Mouse (Mus musculus): Measurements from ENCODE around the gene Adgra1. TPM values are rescaled to one million over a fixed set of nuclear protein-coding genes. Genes with fewer than 3 reads are reported as not detected.

Adgra1 gene
- polyA plus RNA-seq, 1 experiment from 2014 or later, result 7.6 TPM

GRCm38 (mm10) chr7:139855261-139855660 is 21.3 kb downstream of the Adgra1 start:
- H3K27ac ChIP-seq, result no peak overlapping the region
- no peak overlapping the region for H3K4me3 ChIP-seq (replicated peaks)
- H3K36me3 ChIP-seq (replicated peaks), result no peaks in the 10 kb centered on the region
- H3K27me3 ChIP-seq, result no peaks in the 10 kb centered on the region
- ATAC-seq (ENCODE audit: low FRiP score), result no peak
- no peaks in the 10 kb centered on the region for H3K9me3 ChIP-seq
- no peak overlapping the region for H3K4me2 ChIP-seq
- peaks cover 18% of the 10 kb centered on the region for H3K4me1 ChIP-seq
- no peak overlapping the region for H3K9ac ChIP-seq
- 83% methylated on average over 11 of the region's 11 CpGs for WGBS

- no peak overlapping the region for H3K9ac ChIP-seq
- ATAC-seq (ENCODE audit: low FRiP score), result 0 out of 2 replicates have a peak, but pooled peaks have one; percentile 20
- no peak overlapping the region for H3K27ac ChIP-seq
- H3K36me3 ChIP-seq (replicated peaks), result no peaks in the 10 kb centered on the region
- H3K4me1 ChIP-seq, result no peaks in the 10 kb centered on the region
- no peaks in the 10 kb centered on the region for H3K9me3 ChIP-seq
- H3K4me3 ChIP-seq (replicated peaks), result no peak overlapping the region
- 27% methylated on average over 3 of the region's 3 CpGs for WGBS
- H3K4me2 ChIP-seq, result no peak overlapping the region
- peaks cover 10% of the 10 kb centered on the region; the same call in 1 of the 2 replicates for H3K27me3 ChIP-seq
These were observed 27.4 kb downstream of the Adgra1 start for GRCm38 (mm10) chr7:139861411-139861810.

- Histone ChIP-seq H3K9ac (no peak overlapping the region), H3K4me3 (replicated peaks) (no peak overlapping the region), H3K36me3 (replicated peaks) (no peaks in the 10 kb centered on the region), H3K4me2 (no peak overlapping the region), H3K4me1 (no peaks in the 10 kb centered on the region), H3K27me3 (peaks cover 14% of the 10 kb centered on the region), H3K9me3 (no peaks in the 10 kb centered on the region), H3K27ac (no peak overlapping the region)
- WGBS, result 89% methylated on average over 2 of the region's 2 CpGs
- no peak for ATAC-seq (ENCODE audit: low FRiP score)
These were observed 29.1 kb downstream of the Adgra1 start for GRCm38 (mm10) chr7:139863076-139863475.

- H3K4me3 ChIP-seq (replicated peaks), result no peak overlapping the region
- WGBS, result 47% methylated on average over 2 of the region's 2 CpGs
- H3K9ac ChIP-seq, result no peak overlapping the region
- no peaks in the 10 kb centered on the region for H3K36me3 ChIP-seq (replicated peaks)
- no peak for ATAC-seq (ENCODE audit: low FRiP score)
- no peaks in the 10 kb centered on the region for H3K9me3 ChIP-seq
- H3K4me2 ChIP-seq, result no peak overlapping the region
- H3K27me3 ChIP-seq, result peaks cover 14% of the 10 kb centered on the region
- H3K27ac ChIP-seq, result no peak overlapping the region
- H3K4me1 ChIP-seq, result no peaks in the 10 kb centered on the region
These were observed 30.3 kb downstream of the Adgra1 start for GRCm38 (mm10) chr7:139864253-139864652.

- Histone ChIP-seq H3K36me3 (replicated peaks) (no peaks in the 10 kb centered on the region), H3K4me1 (no peaks in the 10 kb centered on the region), H3K27ac (no peak overlapping the region), H3K4me2 (no peak overlapping the region), H3K4me3 (replicated peaks) (no peak overlapping the region), H3K27me3 (peaks cover 14% of the 10 kb centered on the region), H3K9ac (no peak overlapping the region), H3K9me3 (no peaks in the 10 kb centered on the region)
- 83% methylated on average over 1 of the region's 1 CpGs for WGBS
- no peak for ATAC-seq (ENCODE audit: low FRiP score)
These were observed 30.9 kb downstream of the Adgra1 start for GRCm38 (mm10) chr7:139864871-139865270.

- WGBS, result 87% methylated on average over 5 of the region's 5 CpGs
- H3K27ac ChIP-seq, result no peak overlapping the region
- H3K36me3 ChIP-seq (replicated peaks), result no peaks in the 10 kb centered on the region
- H3K4me1 ChIP-seq, result no peaks in the 10 kb centered on the region
- peaks cover 4% of the 10 kb centered on the region; the same call in 1 of the 2 replicates for H3K27me3 ChIP-seq
- no peak for ATAC-seq (ENCODE audit: low FRiP score)
- no peaks in the 10 kb centered on the region for H3K9me3 ChIP-seq
- no peak overlapping the region for H3K4me2 ChIP-seq
- H3K4me3 ChIP-seq (replicated peaks), result no peak overlapping the region
- no peak overlapping the region for H3K9ac ChIP-seq
These were observed 37.0 kb downstream of the Adgra1 start for GRCm38 (mm10) chr7:139871014-139871413.

- H3K27ac ChIP-seq, result no peak overlapping the region
- H3K4me3 ChIP-seq (replicated peaks), result no peak overlapping the region
- no peaks in the 10 kb centered on the region for H3K36me3 ChIP-seq (replicated peaks)
- 0 out of 2 replicates have a peak, but pooled peaks cover 2% of the 10 kb centered on the region for H3K27me3 ChIP-seq
- H3K4me2 ChIP-seq, result no peak overlapping the region
- H3K4me1 ChIP-seq, result no peaks in the 10 kb centered on the region
- H3K9ac ChIP-seq, result no peak overlapping the region
- 0 out of 2 replicates have a peak, but pooled peaks have one; percentile 41 for ATAC-seq (ENCODE audit: low FRiP score)
- 69% methylated on average over 10 of the region's 10 CpGs for WGBS
- no peaks in the 10 kb centered on the region for H3K9me3 ChIP-seq
These were observed 43.3 kb downstream of the Adgra1 start for GRCm38 (mm10) chr7:139877167-139877792.

- ATAC-seq (ENCODE audit: low FRiP score), result no peak
- WGBS, result 90% methylated on average over 5 of the region's 5 CpGs
These were observed 44.1 kb downstream of the Adgra1 start for GRCm38 (mm10) chr7:139878122-139878521.

GRCm38 (mm10) chr7:139878621-139879020 is 44.6 kb downstream of the Adgra1 start:
- Histone ChIP-seq H3K27ac (no peak overlapping the region), H3K9me3 (no peaks in the 10 kb centered on the region), H3K9ac (no peak overlapping the region), H3K27me3 (0 out of 2 replicates have a peak, but pooled peaks cover 3% of the 10 kb centered on the region), H3K4me1 (no peaks in the 10 kb centered on the region), H3K4me2 (no peak overlapping the region), H3K36me3 (replicated peaks) (no peaks in the 10 kb centered on the region), H3K4me3 (replicated peaks) (no peak overlapping the region)
- WGBS, result 75% methylated on average over 6 of the region's 6 CpGs
- ATAC-seq (ENCODE audit: low FRiP score), result no peak

More at GRCm38 (mm10) chr7:139878122-139878521, 44.1 kb downstream of the Adgra1 start:
- H3K9me3 ChIP-seq, result no peaks in the 10 kb centered on the region
- H3K4me2 ChIP-seq, result no peak overlapping the region
- H3K27me3 ChIP-seq, result 0 out of 2 replicates have a peak, but pooled peaks cover 3% of the 10 kb centered on the region
- no peaks in the 10 kb centered on the region for H3K4me1 ChIP-seq
- no peak overlapping the region for H3K27ac ChIP-seq
- no peaks in the 10 kb centered on the region for H3K36me3 ChIP-seq (replicated peaks)
- H3K4me3 ChIP-seq (replicated peaks), result no peak overlapping the region
- no peak overlapping the region for H3K9ac ChIP-seq

- no peaks in the 10 kb centered on the region for H3K4me1 ChIP-seq
- ATAC-seq (ENCODE audit: low FRiP score), result no peak
- H3K27me3 ChIP-seq, result 0 out of 2 replicates have a peak, but pooled peaks cover 3% of the 10 kb centered on the region
- WGBS, result 76% methylated on average over 4 of the region's 4 CpGs
- H3K36me3 ChIP-seq (replicated peaks), result no peaks in the 10 kb centered on the region
- no peak overlapping the region for H3K4me3 ChIP-seq (replicated peaks)
- no peak overlapping the region for H3K9ac ChIP-seq
- H3K9me3 ChIP-seq, result no peaks in the 10 kb centered on the region
- H3K27ac ChIP-seq, result no peak overlapping the region
- no peak overlapping the region for H3K4me2 ChIP-seq
These were observed 49.6 kb downstream of the Adgra1 start for GRCm38 (mm10) chr7:139883545-139883944.

- Histone ChIP-seq H3K36me3 (replicated peaks) (no peaks in the 10 kb centered on the region), H3K9ac (no peak overlapping the region), H3K4me2 (no peak overlapping the region), H3K9me3 (no peaks in the 10 kb centered on the region), H3K27me3 (peaks cover 48% of the 10 kb centered on the region), H3K4me1 (peaks cover 13% of the 10 kb centered on the region), H3K4me3 (replicated peaks) (no peak overlapping the region), H3K27ac (no peak overlapping the region)
- no peak for ATAC-seq (ENCODE audit: low FRiP score)
- 82% methylated on average over 5 of the region's 5 CpGs for WGBS
These were observed 57.8 kb downstream of the Adgra1 start for GRCm38 (mm10) chr7:139891779-139892178.

- Histone ChIP-seq H3K4me1 (peaks cover 13% of the 10 kb centered on the region), H3K9ac (peak within 1 kb of the TSS; percentile 41), H3K36me3 (replicated peaks) (no peaks in the 10 kb centered on the region), H3K27ac (no peak within 1 kb of the TSS), H3K4me2 (peak within 1 kb of the TSS; percentile 88), H3K9me3 (no peaks in the 10 kb centered on the region), H3K4me3 (replicated peaks) (peak within 1 kb of the TSS; percentile 53), H3K27me3 (peaks cover 64% of the 10 kb centered on the region)
- under 1% methylated on average over 50 of the region's 50 CpGs for WGBS
- peak; percentile 81 for ATAC-seq (ENCODE audit: low FRiP score)
These were observed 60.9 kb downstream of the Adgra1 start, which contains the start of gene Kndc1 for GRCm38 (mm10) chr7:139894655-139895557. Gene Kndc1 (plus strand): TSS chr7:139894696.

All from forebrain, embryonic 12.5 days (tissue).